Mouse (Mus musculus) embryonic facial prominence, embryonic 14.5 days (tissue): ENCODE data around the gene Hyal4. TPM values are rescaled to one million over a fixed set of nuclear protein-coding genes. Genes with fewer than 3 reads are reported as not detected.

Experiments
- ATAC-seq: fragments of 200-750 bp; cut with Nextera tagmentation; 2 replicates; pipeline ENCODE4 v1.8.0; 2017; ENCODE audit warnings: low read depth, moderate number of reproducible peaks, moderate TSS enrichment
- DNase-seq: peaks from one replicate; pipeline ENCODE4 v3.0.0-alpha.2; 2015; ENCODE audit warnings: low spot score
- H3K27ac ChIP-seq: fragments of 300-500 bp; sonication (generic); replicated peaks from 2 replicates; pipeline ENCODE4 v1.5.1; 2014; ENCODE audit warnings: low read depth, mild to moderate bottlenecking, low read length, moderate library complexity
- H3K27me3 ChIP-seq: fragments of 300-500 bp; sonication (generic); replicated peaks from 2 replicates; pipeline ENCODE4 v1.6.1; 2014; ENCODE audit warnings: low read length; ENCODE audit not compliant: control insufficient read depth, insufficient read depth
- H3K36me3 ChIP-seq: fragments of 300-500 bp; sonication (generic); 2 replicates; pipeline ENCODE4 v1.6.1; 2014; ENCODE audit warnings: low read length, mixed read lengths; ENCODE audit not compliant: control insufficient read depth, insufficient read depth
- H3K4me1 ChIP-seq: fragments of 300-500 bp; sonication (generic); 2 replicates; pipeline ENCODE4 v1.6.1; 2014; ENCODE audit warnings: antibody characterized with exemption, low read length; ENCODE audit not compliant: control insufficient read depth, insufficient read depth
- H3K4me2 ChIP-seq: fragments of 300-500 bp; sonication (generic); 2 replicates; pipeline ENCODE4 v1.6.1; 2014; ENCODE audit warnings: low read depth, mild to moderate bottlenecking, low read length, moderate library complexity, mixed read lengths
- H3K4me3 ChIP-seq: fragments of 300-500 bp; sonication (generic); 2 replicates; pipeline ENCODE4 v1.5.1; 2014; ENCODE audit warnings: low read depth, mild to moderate bottlenecking, low read length
- H3K9ac ChIP-seq: fragments of 300-500 bp; sonication (generic); 2 replicates; pipeline ENCODE4 v1.6.1; 2014; ENCODE audit warnings: low read depth, mild to moderate bottlenecking, low read length, moderate library complexity, mixed read lengths
- H3K9me3 ChIP-seq: fragments of 300-500 bp; sonication (generic); 2 replicates; pipeline ENCODE4 v1.6.1; 2016; ENCODE audit warnings: low read length; ENCODE audit not compliant: control insufficient read depth
- WGBS: fragments of 180-500 bp; shearing (Covaris S2); extraction: QIAGEN DNeasy Blood & Tissue Kit; methylation state at CpG from one replicate; pipeline ENCODE4 v1.1.7; 2014; 5-methylcytosine and 5-hydroxymethylcytosine counted together
- polyA plus RNA-seq: library from polyadenylated mRNA; unstranded; fragments of >200 nt; fragmentation: Nextera tagmentation; extraction: Ambion mirVana; gene quantifications from 2 replicates; pipeline ENCODE4 v1.2.1, GENCODE M21; 2014

Gene Hyal4
- polyA plus RNA-seq, 1 experiment from 2014 or later: not detected

GRCm38 (mm10) chr6:24779182-24779581 is 31.1 kb downstream of the Hyal4 start:
- H3K9ac ChIP-seq: no peak overlapping the region
- H3K4me2 ChIP-seq: no peak overlapping the region
- no peak for DNase-seq
- no peaks in the 10 kb centered on the region for H3K36me3 ChIP-seq
- H3K4me1 ChIP-seq: no peaks in the 10 kb centered on the region
- 47% methylated on average over 2 of the region's 2 CpGs for WGBS
- no peaks in the 10 kb centered on the region for H3K9me3 ChIP-seq
- H3K27me3 ChIP-seq: no peaks in the 10 kb centered on the region
- ATAC-seq: no peak
- H3K27ac ChIP-seq: no peak overlapping the region
- no peak overlapping the region for H3K4me3 ChIP-seq

- H3K9ac ChIP-seq: no peak within 1 kb of the TSS
- no peaks in the 10 kb centered on the region for H3K4me1 ChIP-seq
- no peak within 1 kb of the TSS for H3K27ac ChIP-seq
- H3K27me3 ChIP-seq: no peaks in the 10 kb centered on the region
- no peaks in the 10 kb centered on the region for H3K9me3 ChIP-seq
- DNase-seq (no peak), ATAC-seq (no peak)
- H3K36me3 ChIP-seq: no peaks in the 10 kb centered on the region
- no peak within 1 kb of the TSS for H3K4me2 ChIP-seq
- H3K4me3 ChIP-seq: no peak within 1 kb of the TSS
These were observed 42.8 kb downstream of the Hyal4 start, which contains the start of gene Spam1 for GRCm38 (mm10) chr6:24790888-24791287. Gene Spam1, plus strand, starts transcription at chr6:24791188.

Other genes starting within 250 kb of the Hyal4 start
- gene Iqub, start 233.3 kb upstream of the Hyal4 start, polyA plus RNA-seq: 0.56 and 1.6 TPM in 2 replicates
- gene Ndufa5, start 220.3 kb upstream of the Hyal4 start, polyA plus RNA-seq: 319 and 379 TPM in 2 replicates
- gene Asb15, start 220.2 kb upstream of the Hyal4 start, polyA plus RNA-seq: 0.08 and 0.14 TPM in 2 replicates
- gene Lmod2, start 150.6 kb upstream of the Hyal4 start, polyA plus RNA-seq: 5.6 and 10.7 TPM in 2 replicates
- 46.2 and 51.1 TPM in 2 replicates for gene Wasl, start 83.3 kb upstream of the Hyal4 start, polyA plus RNA-seq
- not detected in 2 replicates for gene Hyal6, start 15.1 kb upstream of the Hyal4 start, polyA plus RNA-seq
- not detected in 2 replicates for gene Spam1, start 42.9 kb downstream of the Hyal4 start, polyA plus RNA-seq
- gene Hyal5, start 109.7 kb downstream of the Hyal4 start, polyA plus RNA-seq: not detected in 2 replicates
- 1.5 and 1.6 TPM in 2 replicates for gene Tmem229a, start 208.0 kb downstream of the Hyal4 start, polyA plus RNA-seq